Mouse (Mus musculus): ENCODE results near the gene Myo18b. TPM values are rescaled to one million over a fixed set of nuclear protein-coding genes. Genes with fewer than 3 reads are reported as not detected.

Gene Myo18b
- 0.14 and 0.52 TPM in 2 replicates for polyA plus RNA-seq (2014; fragmentation: Nextera tagmentation; extraction: Ambion mirVana)

DNA sequence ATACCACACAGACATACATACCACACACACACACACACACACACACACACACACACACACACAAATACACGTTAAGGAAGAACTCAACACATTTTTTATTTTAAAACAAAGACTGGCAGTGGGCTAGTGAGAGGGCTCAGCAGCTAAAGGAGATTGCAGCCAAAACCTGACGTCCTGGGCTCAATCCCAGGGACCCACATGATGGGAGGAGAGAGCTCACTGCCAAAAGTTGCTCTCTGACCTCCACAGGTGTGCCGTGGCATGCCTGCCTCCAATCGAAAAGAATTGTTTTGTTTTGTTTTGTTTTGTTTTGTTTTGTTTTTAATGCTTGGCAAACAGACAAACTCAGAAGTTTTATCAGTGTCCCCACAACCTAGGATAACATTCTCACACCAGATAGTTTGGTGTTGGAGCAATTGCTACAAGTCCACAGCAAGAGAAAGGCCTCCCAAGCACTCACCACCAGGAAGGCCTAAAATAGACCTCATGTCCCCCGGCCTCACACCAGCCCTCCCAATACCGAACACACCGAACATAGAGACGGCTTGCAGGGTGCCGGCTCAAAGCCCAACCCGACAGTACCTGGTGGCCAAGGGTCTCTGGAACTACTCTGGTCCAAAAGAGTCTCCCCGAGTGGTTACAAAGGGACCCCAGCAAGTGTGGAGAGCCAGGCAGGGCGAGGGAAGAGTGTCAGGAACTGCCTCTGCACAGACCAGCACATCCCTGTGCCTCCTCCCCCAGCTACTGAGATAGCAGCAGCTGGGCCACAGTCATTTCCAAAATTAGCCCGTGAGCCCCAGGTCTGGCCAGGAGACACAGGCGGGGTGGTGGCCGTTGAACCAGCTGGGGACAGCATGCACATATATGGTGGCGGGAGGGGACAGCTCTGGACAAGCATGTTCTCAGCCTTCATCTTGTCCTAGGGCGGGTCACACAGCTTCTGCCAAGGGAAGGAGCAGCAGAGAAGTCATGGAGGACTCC lies at the start of gene Myo18b:
Myo18b (minus strand) TSS at position 689 of the 981 bp plus-strand sequence.
- H3K4me3 ChIP-seq (ENCODE audit: low read depth, low read length), result no peak within 1 kb of the TSS
- no peak within 1 kb of the TSS for H3K4me2 ChIP-seq (ENCODE audit: low read depth, low read length)
- no peak for DNase-seq (ENCODE audit: low spot score)
- H3K36me3 ChIP-seq (replicated peaks; ENCODE audit: control insufficient read depth, insufficient read depth, low read depth, low read length), result no peaks in the 10 kb centered on the region
- H3K4me1 ChIP-seq (ENCODE audit: control insufficient read depth, insufficient read depth, low read length), result no peaks in the 10 kb centered on the region
- H3K9me3 ChIP-seq (replicated peaks; ENCODE audit: control insufficient read depth, low read length), result no peaks in the 10 kb centered on the region
- no peak for ATAC-seq (replicated peaks; ENCODE audit: insufficient number of reproducible peaks, low FRiP score, low TSS enrichment, low read depth)
- no peaks in the 10 kb centered on the region for H3K27me3 ChIP-seq (ENCODE audit: control insufficient read depth, insufficient read depth, low read length)
- H3K27ac ChIP-seq (replicated peaks; ENCODE audit: low read depth, low read length), result no peak within 1 kb of the TSS
- no peak within 1 kb of the TSS for H3K9ac ChIP-seq (replicated peaks; ENCODE audit: low read length)
- WGBS, result 77% methylated on average over 17 of the region's 17 CpGs

DNA sequence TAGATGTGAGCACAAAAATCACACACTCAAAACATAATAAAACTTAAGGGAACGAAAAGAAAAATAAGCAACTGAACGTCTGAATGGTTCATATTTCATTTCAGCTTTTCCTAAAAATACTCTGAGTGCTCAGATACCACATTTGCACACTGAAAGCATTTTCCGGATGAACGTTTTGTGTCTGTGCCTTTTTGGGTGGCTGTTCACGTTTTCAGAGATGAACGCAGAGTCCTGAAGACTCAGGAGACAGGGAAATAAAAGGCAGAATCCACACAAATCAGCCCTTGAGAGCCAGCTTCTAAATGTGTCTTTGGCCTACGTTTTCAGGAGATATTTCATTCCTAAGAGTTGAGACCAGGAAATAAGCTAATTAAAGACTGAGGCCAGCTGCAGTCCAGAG lies 49.8 kb upstream of the Myo18b start:
- Histone ChIP-seq H3K4me2 (ENCODE audit: low read depth, low read length) (no peak overlapping the region), H3K9ac (replicated peaks; ENCODE audit: low read length) (no peak overlapping the region), H3K9me3 (replicated peaks; ENCODE audit: control insufficient read depth, low read length) (no peaks in the 10 kb centered on the region), H3K27ac (replicated peaks; ENCODE audit: low read depth, low read length) (no peak overlapping the region), H3K36me3 (replicated peaks; ENCODE audit: control insufficient read depth, insufficient read depth, low read depth, low read length) (no peaks in the 10 kb centered on the region), H3K27me3 (ENCODE audit: control insufficient read depth, insufficient read depth, low read length) (no peaks in the 10 kb centered on the region), H3K4me1 (ENCODE audit: control insufficient read depth, insufficient read depth, low read length) (no peaks in the 10 kb centered on the region), H3K4me3 (ENCODE audit: low read depth, low read length) (no peak overlapping the region)
- ATAC-seq (replicated peaks; ENCODE audit: insufficient number of reproducible peaks, low FRiP score, low TSS enrichment, low read depth) (no peak), DNase-seq (ENCODE audit: low spot score) (no peak)
- WGBS, result 65% methylated on average over 7 of the region's 7 CpGs

GRCm38 (mm10) chr5:112942244-112942643 lies 46.1 kb upstream of the Myo18b start:
- Histone ChIP-seq H3K4me2 (ENCODE audit: low read depth, low read length) (no peak overlapping the region), H3K4me1 (ENCODE audit: control insufficient read depth, insufficient read depth, low read length) (no peaks in the 10 kb centered on the region), H3K9ac (replicated peaks; ENCODE audit: low read length) (no peak overlapping the region), H3K9me3 (replicated peaks; ENCODE audit: control insufficient read depth, low read length) (no peaks in the 10 kb centered on the region), H3K4me3 (ENCODE audit: low read depth, low read length) (no peak overlapping the region), H3K36me3 (replicated peaks; ENCODE audit: control insufficient read depth, insufficient read depth, low read depth, low read length) (no peaks in the 10 kb centered on the region), H3K27me3 (ENCODE audit: control insufficient read depth, insufficient read depth, low read length) (no peaks in the 10 kb centered on the region), H3K27ac (replicated peaks; ENCODE audit: low read depth, low read length) (no peak overlapping the region)
- ATAC-seq (replicated peaks; ENCODE audit: insufficient number of reproducible peaks, low FRiP score, low TSS enrichment, low read depth) (no peak), DNase-seq (ENCODE audit: low spot score) (no peak)
- 65% methylated on average over 7 of the region's 7 CpGs for WGBS

GRCm38 (mm10) chr5:112941001-112941400 lies 44.8 kb upstream of the Myo18b start:
- H3K4me1 ChIP-seq (ENCODE audit: control insufficient read depth, insufficient read depth, low read length), result no peaks in the 10 kb centered on the region
- H3K27me3 ChIP-seq (ENCODE audit: control insufficient read depth, insufficient read depth, low read length), result no peaks in the 10 kb centered on the region
- H3K4me3 ChIP-seq (ENCODE audit: low read depth, low read length), result no peak overlapping the region
- DNase-seq (ENCODE audit: low spot score), result no peak
- ATAC-seq (replicated peaks; ENCODE audit: insufficient number of reproducible peaks, low FRiP score, low TSS enrichment, low read depth), result no peak
- no peak overlapping the region for H3K27ac ChIP-seq (replicated peaks; ENCODE audit: low read depth, low read length)
- no peak overlapping the region for H3K4me2 ChIP-seq (ENCODE audit: low read depth, low read length)
- no peaks in the 10 kb centered on the region for H3K9me3 ChIP-seq (replicated peaks; ENCODE audit: control insufficient read depth, low read length)
- H3K36me3 ChIP-seq (replicated peaks; ENCODE audit: control insufficient read depth, insufficient read depth, low read depth, low read length), result no peaks in the 10 kb centered on the region
- no peak overlapping the region for H3K9ac ChIP-seq (replicated peaks; ENCODE audit: low read length)
- WGBS, result 89% methylated on average over 12 of the region's 12 CpGs

DNA sequence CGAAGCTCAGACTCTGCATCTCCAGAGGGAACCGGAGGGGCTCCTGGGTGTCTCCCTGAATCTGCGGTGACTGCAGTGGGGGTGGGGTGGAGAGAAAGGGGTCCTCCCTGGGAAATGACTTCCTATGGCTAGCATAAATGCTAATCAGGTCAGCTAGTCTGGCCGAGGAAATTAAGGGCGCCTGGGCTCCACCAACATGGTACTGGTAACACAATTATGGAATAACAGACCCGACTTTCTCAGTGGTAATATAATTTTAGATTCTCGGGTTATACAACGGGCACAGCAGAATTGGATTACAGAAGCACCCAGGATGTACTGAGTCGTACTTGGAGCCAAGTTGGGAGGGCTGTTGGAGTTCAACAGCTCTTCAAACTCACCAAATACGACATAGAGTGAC lies 40.5 kb upstream of the Myo18b start:
- H3K9me3 ChIP-seq (replicated peaks; ENCODE audit: control insufficient read depth, low read length), result no peaks in the 10 kb centered on the region
- no peak overlapping the region for H3K9ac ChIP-seq (replicated peaks; ENCODE audit: low read length)

GRCm38 (mm10) chr5:112935436-112935835 lies 39.3 kb upstream of the Myo18b start:
- H3K9ac ChIP-seq (replicated peaks; ENCODE audit: low read length), result no peak overlapping the region
- WGBS, result 88% methylated on average over 8 of the region's 8 CpGs
- no peak for DNase-seq (ENCODE audit: low spot score)

More for the DNA sequence above, 40.5 kb upstream of the Myo18b start:
- Histone ChIP-seq H3K27ac (replicated peaks; ENCODE audit: low read depth, low read length) (no peak overlapping the region), H3K27me3 (ENCODE audit: control insufficient read depth, insufficient read depth, low read length) (no peaks in the 10 kb centered on the region), H3K4me3 (ENCODE audit: low read depth, low read length) (no peak overlapping the region), H3K4me1 (ENCODE audit: control insufficient read depth, insufficient read depth, low read length) (no peaks in the 10 kb centered on the region; the same call in 1 of the 2 replicates), H3K36me3 (replicated peaks; ENCODE audit: control insufficient read depth, insufficient read depth, low read depth, low read length) (no peaks in the 10 kb centered on the region), H3K4me2 (ENCODE audit: low read depth, low read length) (no peak overlapping the region)
- DNase-seq (ENCODE audit: low spot score), result no peak
- WGBS, result 85% methylated on average over 10 of the region's 10 CpGs
- no peak for ATAC-seq (replicated peaks; ENCODE audit: insufficient number of reproducible peaks, low FRiP score, low TSS enrichment, low read depth)

DNA sequence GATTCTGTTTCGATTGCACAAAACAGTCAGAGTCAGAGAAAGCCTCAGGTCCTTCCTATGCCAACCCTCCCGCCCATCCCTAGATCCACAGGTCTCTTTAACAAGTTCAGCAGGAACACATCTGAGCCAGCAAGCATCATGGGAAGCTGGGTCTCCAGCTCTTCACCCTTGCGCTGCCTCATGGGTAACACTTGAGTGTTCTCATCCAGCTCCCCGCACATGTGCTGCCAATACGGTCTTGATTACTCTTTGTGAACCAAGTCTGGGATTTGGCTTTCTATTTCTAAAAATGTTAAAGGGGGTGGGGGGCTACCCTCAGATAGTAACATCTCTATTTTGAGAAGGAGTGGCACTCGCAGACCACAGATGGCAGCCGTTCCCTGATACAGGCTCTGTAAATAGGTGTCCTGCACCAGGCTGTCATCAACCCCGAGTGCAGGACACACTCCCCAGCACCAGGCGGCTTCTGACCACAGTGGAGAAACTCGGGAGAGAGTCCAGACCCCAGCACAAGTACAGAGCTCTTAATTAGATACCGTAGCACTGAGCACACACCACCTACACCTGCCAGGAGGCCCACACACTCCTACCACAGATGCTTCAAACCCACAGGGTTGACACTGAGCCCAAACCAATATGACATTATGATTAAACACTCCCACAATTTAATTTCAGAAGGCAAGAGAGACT lies 36.9 kb upstream of the Myo18b start:
- 75% methylated on average over 11 of the region's 11 CpGs for WGBS
- H3K27ac ChIP-seq (replicated peaks; ENCODE audit: low read depth, low read length), result no peak overlapping the region; the same call in 1 of the 2 replicates

More at GRCm38 (mm10) chr5:112935436-112935835, 39.3 kb upstream of the Myo18b start:
- Histone ChIP-seq H3K4me1 (ENCODE audit: control insufficient read depth, insufficient read depth, low read length) (no peaks in the 10 kb centered on the region; the same call in 1 of the 2 replicates), H3K27me3 (ENCODE audit: control insufficient read depth, insufficient read depth, low read length) (no peaks in the 10 kb centered on the region), H3K36me3 (replicated peaks; ENCODE audit: control insufficient read depth, insufficient read depth, low read depth, low read length) (no peaks in the 10 kb centered on the region), H3K4me2 (ENCODE audit: low read depth, low read length) (no peak overlapping the region), H3K9me3 (replicated peaks; ENCODE audit: control insufficient read depth, low read length) (no peaks in the 10 kb centered on the region), H3K27ac (replicated peaks; ENCODE audit: low read depth, low read length) (no peak overlapping the region), H3K4me3 (ENCODE audit: low read depth, low read length) (no peak overlapping the region)
- ATAC-seq (replicated peaks; ENCODE audit: insufficient number of reproducible peaks, low FRiP score, low TSS enrichment, low read depth), result no peak

More for the DNA sequence above, 36.9 kb upstream of the Myo18b start:
- ATAC-seq (replicated peaks; ENCODE audit: insufficient number of reproducible peaks, low FRiP score, low TSS enrichment, low read depth) (no peak), DNase-seq (ENCODE audit: low spot score) (no peak)
- Histone ChIP-seq H3K36me3 (replicated peaks; ENCODE audit: control insufficient read depth, insufficient read depth, low read depth, low read length) (no peaks in the 10 kb centered on the region), H3K4me3 (ENCODE audit: low read depth, low read length) (no peak overlapping the region), H3K9me3 (replicated peaks; ENCODE audit: control insufficient read depth, low read length) (no peaks in the 10 kb centered on the region), H3K27me3 (ENCODE audit: control insufficient read depth, insufficient read depth, low read length) (no peaks in the 10 kb centered on the region), H3K4me2 (ENCODE audit: low read depth, low read length) (no peak overlapping the region), H3K4me1 (ENCODE audit: control insufficient read depth, insufficient read depth, low read length) (no peaks in the 10 kb centered on the region; the same call in 1 of the 2 replicates), H3K9ac (replicated peaks; ENCODE audit: low read length) (no peak overlapping the region)

All from embryonic facial prominence, embryonic 11.5 days (tissue).